Mouse (Mus musculus) bone marrow macrophage, adult 2 months (primary cell): Measurements from ENCODE around the gene 3830406C13Rik. TPM values are rescaled to one million over a fixed set of nuclear protein-coding genes. Genes with fewer than 3 reads are reported as not detected.

Experiments used
- H3K27ac ChIP-seq: 2 replicates; pipeline ENCODE4 v1.5.1; 2012; ENCODE audit warnings: low read depth, low read length; ENCODE audit not compliant: insufficient read depth
- H3K4me1 ChIP-seq: 2 replicates; pipeline ENCODE4 v1.6.1; 2012; ENCODE audit warnings: low read length; ENCODE audit not compliant: control insufficient read depth, insufficient read depth
- H3K4me3 ChIP-seq: 2 replicates; pipeline ENCODE4 v1.5.1; 2012; ENCODE audit warnings: mild to moderate bottlenecking, low read length, moderate library complexity; ENCODE audit not compliant: insufficient read depth
- CTCF ChIP-seq: IDR thresholded peaks from 2 replicates; pipeline ENCODE4 v1.5.1; 2012; ENCODE audit warnings: low read depth, mild to moderate bottlenecking, low read length, moderate library complexity
- POLR2A ChIP-seq: IDR thresholded peaks from 2 replicates; pipeline ENCODE4 v1.6.1; 2012; ENCODE audit warnings: mild to moderate bottlenecking, low read depth, low read length, borderline replicate concordance
- polyA plus RNA-seq: library from polyadenylated mRNA; stranded (reverse); fragments of >200 nt; gene quantifications from 2 replicates; pipeline ENCODE4 v1.2.4, GENCODE M21; 2012; ENCODE audit not compliant: missing spikeins, insufficient read depth, insufficient read length

3830406C13Rik gene
- polyA plus RNA-seq, 1 experiment, result 48.0 TPM

DNA sequence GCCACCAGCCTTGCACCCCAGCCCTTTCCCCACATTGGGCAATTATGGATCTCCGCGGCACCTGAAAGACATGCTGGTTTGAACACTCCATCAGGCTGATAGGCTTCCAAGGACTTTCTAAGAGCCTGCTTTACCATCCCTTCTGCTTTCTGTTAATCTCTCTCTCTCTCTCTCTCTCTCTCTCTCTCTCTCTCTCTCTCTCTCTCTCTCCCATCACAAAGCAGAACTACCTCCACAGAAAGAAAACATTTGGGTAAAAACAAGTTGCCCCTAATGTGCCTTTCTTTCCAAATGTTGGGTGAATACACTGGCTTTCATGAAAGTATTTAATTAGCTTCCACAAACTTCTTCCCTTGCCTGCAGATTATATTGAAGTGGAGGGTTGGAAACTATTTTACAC, 64.1 kb downstream of the 3830406C13Rik start, which contains the start of gene Fezf2:
Gene Fezf2 (minus strand): TSS at position 101 of the 400 bp plus-strand sequence.
- Histone ChIP-seq H3K4me1 (peaks cover 3% of the 10 kb centered on the region), H3K4me3 (no peak within 1 kb of the TSS), H3K27ac (no peak within 1 kb of the TSS)
- TF ChIP-seq CTCF (no peak), POLR2A (no peak)

- no peak for TF ChIP-seq POLR2A
- TF ChIP-seq CTCF, result no peak
- no peaks in the 10 kb centered on the region for H3K4me1 ChIP-seq
- H3K27ac ChIP-seq, result no peak overlapping the region
- no peak overlapping the region for H3K4me3 ChIP-seq
Measured at GRCm38 (mm10) chr14:12349334-12350090, 65.5 kb downstream of the 3830406C13Rik start.

- TF ChIP-seq CTCF, result no peak
- TF ChIP-seq POLR2A, result no peak
- Histone ChIP-seq H3K4me1 (no peaks in the 10 kb centered on the region), H3K4me3 (no peak overlapping the region), H3K27ac (no peak overlapping the region)
Measured at GRCm38 (mm10) chr14:12350271-12350916, 66.4 kb downstream of the 3830406C13Rik start.

Other genes starting within 250 kb of the 3830406C13Rik start
- gene Gm49355, start 197 bp upstream of the 3830406C13Rik start, polyA plus RNA-seq, result 0.25 and 0.35 TPM in 2 replicates
- gene Fezf2, start 64.0 kb downstream of the 3830406C13Rik start, polyA plus RNA-seq, result not detected in 2 replicates